Mouse (Mus musculus): ENCODE measurements around the gene Pop7. TPM values are rescaled to one million over a fixed set of nuclear protein-coding genes. Genes with fewer than 3 reads are reported as not detected.
A peak's percentile ranks its signal among the peaks of the same experiment; 100 is the strongest.

Gene Pop7
- polyA plus RNA-seq, 2 experiments, result 40.6 to 54.2 TPM

- DNase-seq (ENCODE audit: low spot score) (peak; percentile 58), ATAC-seq (ENCODE audit: low FRiP score, low read depth) (peak; percentile 74; the same call in 1 of the 2 replicates)
- 32% methylated on average over 4 of the region's 4 CpGs for WGBS
- 0 out of 2 replicates have a peak overlapping the region, but pooled peaks have one; percentile 16 for H3K9ac ChIP-seq (ENCODE audit: low read depth, low read length, severe bottlenecking)
- H3K4me1 ChIP-seq (ENCODE audit: control insufficient read depth, insufficient read depth, low read length), result 0 out of 2 replicates have a peak, but pooled peaks cover 2% of the 10 kb centered on the region
- no peak for TF ChIP-seq POLR2A (IDR thresholded peaks at IDR 0.05; ENCODE audit: borderline replicate concordance, extremely low read depth, insufficient read depth, insufficient read length)
- H3K27me3 ChIP-seq (ENCODE audit: control insufficient read depth, insufficient read depth, low read length), result 0 out of 2 replicates have a peak, but pooled peaks cover 5% of the 10 kb centered on the region
- no peak overlapping the region for H3K4me2 ChIP-seq (replicated peaks; ENCODE audit: low read depth, low read length, severe bottlenecking)
- no peaks in the 10 kb centered on the region for H3K36me3 ChIP-seq (ENCODE audit: control insufficient read depth, insufficient read depth, low read length)
- no peak overlapping the region for H3K4me3 ChIP-seq (replicated peaks; ENCODE audit: low read length)
- no peak overlapping the region; the same call in 1 of the 2 replicates for H3K27ac ChIP-seq (replicated peaks; ENCODE audit: low read depth, low read length)
- no peaks in the 10 kb centered on the region for H3K9me3 ChIP-seq (ENCODE audit: control insufficient read depth, low read length)
Measured at GRCm38 (mm10) chr5:137491559-137491958, 10.8 kb downstream of the Pop7 start.

DNA sequence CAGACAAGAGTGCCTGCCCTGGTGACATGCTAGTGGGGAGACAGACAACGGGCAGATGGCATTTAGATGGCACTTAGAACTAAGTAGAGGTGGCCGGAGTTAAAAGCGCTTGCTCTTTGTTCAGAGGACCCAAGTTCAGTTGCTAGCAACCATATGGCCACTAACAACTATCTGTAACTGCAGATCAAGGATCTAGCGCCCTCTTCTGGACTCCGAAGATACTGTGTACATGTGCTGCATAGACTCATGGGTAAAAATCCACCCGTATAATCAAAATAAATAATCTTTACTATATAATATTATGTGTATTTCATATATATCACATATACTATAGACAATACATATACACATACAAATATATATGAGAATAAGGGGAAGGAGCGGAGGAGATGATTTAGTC lies 14.7 kb downstream of the Pop7 start:
- TF ChIP-seq POLR2A (IDR thresholded peaks at IDR 0.05; ENCODE audit: borderline replicate concordance, extremely low read depth, insufficient read depth, insufficient read length), result no peak
- H3K9ac ChIP-seq (ENCODE audit: low read depth, low read length, severe bottlenecking), result no peak overlapping the region
- 0 out of 2 replicates have a peak, but pooled peaks cover 11% of the 10 kb centered on the region for H3K27me3 ChIP-seq (ENCODE audit: control insufficient read depth, insufficient read depth, low read length)
- no peak overlapping the region for H3K4me2 ChIP-seq (replicated peaks; ENCODE audit: low read depth, low read length, severe bottlenecking)
- no peaks in the 10 kb centered on the region for H3K9me3 ChIP-seq (ENCODE audit: control insufficient read depth, low read length)
- H3K36me3 ChIP-seq (ENCODE audit: control insufficient read depth, insufficient read depth, low read length), result no peaks in the 10 kb centered on the region
- H3K4me3 ChIP-seq (replicated peaks; ENCODE audit: low read length), result no peak overlapping the region
- DNase-seq (ENCODE audit: low spot score) (no peak), ATAC-seq (ENCODE audit: low FRiP score, low read depth) (no peak)
- WGBS, result 86% methylated on average over 7 of the region's 7 CpGs
- no peak overlapping the region for H3K27ac ChIP-seq (replicated peaks; ENCODE audit: low read depth, low read length)
- 0 out of 2 replicates have a peak, but pooled peaks cover 7% of the 10 kb centered on the region for H3K4me1 ChIP-seq (ENCODE audit: control insufficient read depth, insufficient read depth, low read length)

- TF ChIP-seq POLR2A (IDR thresholded peaks at IDR 0.05; ENCODE audit: borderline replicate concordance, extremely low read depth, insufficient read depth, insufficient read length), result no peak
- Histone ChIP-seq H3K27ac (replicated peaks; ENCODE audit: low read depth, low read length) (no peak overlapping the region), H3K9ac (ENCODE audit: low read depth, low read length, severe bottlenecking) (peak overlapping the region; percentile 48), H3K36me3 (ENCODE audit: control insufficient read depth, insufficient read depth, low read length) (no peaks in the 10 kb centered on the region), H3K9me3 (ENCODE audit: control insufficient read depth, low read length) (no peaks in the 10 kb centered on the region), H3K4me2 (replicated peaks; ENCODE audit: low read depth, low read length, severe bottlenecking) (peak overlapping the region; percentile 53), H3K27me3 (ENCODE audit: control insufficient read depth, insufficient read depth, low read length) (0 out of 2 replicates have a peak, but pooled peaks cover 11% of the 10 kb centered on the region), H3K4me3 (replicated peaks; ENCODE audit: low read length) (peak overlapping the region; percentile 31), H3K4me1 (ENCODE audit: control insufficient read depth, insufficient read depth, low read length) (0 out of 2 replicates have a peak, but pooled peaks cover 5% of the 10 kb centered on the region)
- WGBS, result 6% methylated on average over 17 of the region's 17 CpGs
- ATAC-seq (ENCODE audit: low FRiP score, low read depth) (no peak), DNase-seq (ENCODE audit: low spot score) (no peak)
Measured at GRCm38 (mm10) chr5:137485851-137486155, 16.5 kb downstream of the Pop7 start.

DNA sequence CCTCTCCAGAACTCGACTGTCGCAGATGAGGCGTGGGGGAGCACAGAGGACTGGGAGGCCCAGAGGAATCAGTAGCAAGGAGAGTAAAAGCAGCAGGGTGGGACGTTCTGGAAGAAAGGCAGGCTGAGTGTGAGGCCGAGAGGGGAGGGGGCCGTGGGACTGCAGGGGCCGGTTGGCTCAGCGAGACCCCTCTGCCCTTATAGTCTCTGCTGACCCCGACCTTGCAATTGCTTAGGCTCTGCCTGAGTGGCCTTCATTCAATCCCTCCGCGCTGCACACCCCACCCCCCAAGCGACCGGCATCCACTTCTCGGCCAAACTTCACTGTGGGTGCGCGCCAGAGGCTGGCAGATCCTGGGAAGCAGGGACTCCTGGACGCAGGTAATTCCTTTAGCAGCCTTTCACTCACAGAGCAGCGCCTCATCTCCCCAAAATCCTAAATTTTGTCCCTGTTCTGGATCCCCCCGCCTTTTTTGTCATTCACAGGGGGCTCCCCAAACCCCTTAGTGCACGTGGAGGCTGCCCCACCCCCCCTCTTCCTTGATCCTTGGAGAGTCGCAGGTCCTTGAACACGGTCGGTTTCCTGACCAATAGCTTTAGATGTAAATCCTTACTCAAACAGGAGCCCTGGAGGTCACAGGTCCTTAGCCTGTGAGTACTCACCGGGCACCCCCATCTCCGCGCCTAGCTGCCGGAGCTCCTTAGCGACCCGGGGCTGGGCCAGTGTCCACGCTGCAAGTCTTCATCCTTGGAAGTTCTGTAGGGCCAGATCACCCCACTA lies 17.1 kb downstream of the Pop7 start:
- no peaks in the 10 kb centered on the region for H3K36me3 ChIP-seq (ENCODE audit: control insufficient read depth, insufficient read depth, low read length)
- no peak for TF ChIP-seq POLR2A (IDR thresholded peaks at IDR 0.05; ENCODE audit: borderline replicate concordance, extremely low read depth, insufficient read depth, insufficient read length)
- H3K27me3 ChIP-seq (ENCODE audit: control insufficient read depth, insufficient read depth, low read length), result 0 out of 2 replicates have a peak, but pooled peaks cover 11% of the 10 kb centered on the region
- H3K9me3 ChIP-seq (ENCODE audit: control insufficient read depth, low read length), result no peaks in the 10 kb centered on the region
- 0 out of 2 replicates have a peak, but pooled peaks cover 5% of the 10 kb centered on the region for H3K4me1 ChIP-seq (ENCODE audit: control insufficient read depth, insufficient read depth, low read length)
- 8% methylated on average over 28 of the region's 30 CpGs for WGBS
- peak overlapping the region; percentile 48 for H3K9ac ChIP-seq (ENCODE audit: low read depth, low read length, severe bottlenecking)
- DNase-seq (ENCODE audit: low spot score), result no peak
- no peak overlapping the region for H3K27ac ChIP-seq (replicated peaks; ENCODE audit: low read depth, low read length)
- no peak for ATAC-seq (ENCODE audit: low FRiP score, low read depth)
- H3K4me2 ChIP-seq (replicated peaks; ENCODE audit: low read depth, low read length, severe bottlenecking), result peak overlapping the region; percentile 53
- H3K4me3 ChIP-seq (replicated peaks; ENCODE audit: low read length), result peak overlapping the region; percentile 31

- no peak overlapping the region for H3K4me3 ChIP-seq (replicated peaks; ENCODE audit: low read length)
- DNase-seq (ENCODE audit: low spot score), result no peak
- 39% methylated on average over 8 of the region's 8 CpGs for WGBS
- 0 out of 2 replicates have a peak, but pooled peaks cover 5% of the 10 kb centered on the region for H3K4me1 ChIP-seq (ENCODE audit: control insufficient read depth, insufficient read depth, low read length)
- ATAC-seq (ENCODE audit: low FRiP score, low read depth), result no peak
- H3K27ac ChIP-seq (replicated peaks; ENCODE audit: low read depth, low read length), result no peak overlapping the region
- H3K9ac ChIP-seq (ENCODE audit: low read depth, low read length, severe bottlenecking), result no peak overlapping the region
- H3K4me2 ChIP-seq (replicated peaks; ENCODE audit: low read depth, low read length, severe bottlenecking), result no peak overlapping the region
- 0 out of 2 replicates have a peak, but pooled peaks cover 9% of the 10 kb centered on the region for H3K27me3 ChIP-seq (ENCODE audit: control insufficient read depth, insufficient read depth, low read length)
- TF ChIP-seq POLR2A (IDR thresholded peaks at IDR 0.05; ENCODE audit: borderline replicate concordance, extremely low read depth, insufficient read depth, insufficient read length), result no peak
- no peaks in the 10 kb centered on the region for H3K36me3 ChIP-seq (ENCODE audit: control insufficient read depth, insufficient read depth, low read length)
- no peaks in the 10 kb centered on the region for H3K9me3 ChIP-seq (ENCODE audit: control insufficient read depth, low read length)
Measured at GRCm38 (mm10) chr5:137481897-137482296, 20.4 kb downstream of the Pop7 start.

Data from limb, embryonic 14.5 days (tissue).